9 mouse cellular contexts compared by ENCODE assay signal in genomic region chr12:11221524-11222330, GRCm38 (mm10). TPM values are rescaled to one million over a fixed set of nuclear protein-coding genes. Genes with fewer than 3 reads are reported as not detected.
DNase-seq lines count a peak whose midpoint lies in the region; ATAC-seq lines count a peak whose summit lies in the region.
"Had no signal": no experiment of that assay in that cellular context is flagged by ENCODE, and none has a peak within 500 bp of the region (broad histone marks: within the 10 kb centered on the region; RNA-seq: fewer than 3 reads in every experiment).

No protein-coding gene starts in this region.

- peak overlapping the region; percentile 83 for H3K27ac ChIP-seq in embryonic facial prominence, embryonic 15.5 days (replicated peaks)
- H3K27ac ChIP-seq in midbrain, embryonic 13.5 days, result peak overlapping the region; percentile 48

- no peaks in the 10 kb centered on the region for H3K36me3 ChIP-seq in embryonic facial prominence, embryonic 15.5 days
- no peaks in the 10 kb centered on the region for H3K36me3 ChIP-seq in midbrain, embryonic 13.5 days

- H3K27me3 ChIP-seq in embryonic facial prominence, embryonic 15.5 days, result no peaks in the 10 kb centered on the region
- no peaks in the 10 kb centered on the region for H3K27me3 ChIP-seq in midbrain, embryonic 13.5 days

- peak overlapping the region; percentile 4; the same call in 1 of the 2 replicates for H3K4me2 ChIP-seq in embryonic facial prominence, embryonic 15.5 days (replicated peaks)
- H3K4me2 ChIP-seq in midbrain, embryonic 13.5 days (replicated peaks), result peak overlapping the region; percentile 36

- 50% methylated on average over 20 of the region's 20 CpGs for WGBS in embryonic facial prominence, embryonic 15.5 days
- WGBS in midbrain, embryonic 13.5 days, result 32% methylated on average over 20 of the region's 20 CpGs

- H3K9me3 ChIP-seq in embryonic facial prominence, embryonic 15.5 days (replicated peaks), result no peaks in the 10 kb centered on the region
- H3K9me3 ChIP-seq in midbrain, embryonic 13.5 days, result no peaks in the 10 kb centered on the region

- DNase-seq in embryo, embryonic 10 days (ENCODE audit: low spot score), result peak; percentile 49
- DNase-seq in heart, postnatal 10 days, result peak; percentile 63 to 64
- DNase-seq in natural killer cell, adult 2 months (ENCODE audit: low spot score in 2 of 2), result no peak
- no peak for DNase-seq in layer of hippocampus, postnatal 10 days (ENCODE audit: low spot score in 2 of 2)

- intact Hi-C loops in heart, postnatal 10 days (cut with DNase I), result no loop called here

- H3K4me1 ChIP-seq in embryonic facial prominence, embryonic 15.5 days, result peaks cover 6% of the 10 kb centered on the region; the same call in 1 of the 2 replicates
- peaks cover 16% of the 10 kb centered on the region for H3K4me1 ChIP-seq in midbrain, embryonic 13.5 days (replicated peaks)

- no peak overlapping the region for H3K4me3 ChIP-seq in embryonic facial prominence, embryonic 15.5 days (replicated peaks)
- no peak overlapping the region for H3K4me3 ChIP-seq in midbrain, embryonic 13.5 days (replicated peaks)

- peak; percentile 59 for ATAC-seq in embryonic facial prominence, embryonic 15.5 days (ENCODE audit: insufficient number of reproducible peaks, low FRiP score, low TSS enrichment, low read depth)
- peak; percentile 88 for ATAC-seq in midbrain, embryonic 13.5 days
- ATAC-seq in megakaryocyte progenitor cell, adult 5-6 weeks (replicated peaks; ENCODE audit: poor library complexity), result no peak

- no peak overlapping the region for H3K9ac ChIP-seq in embryonic facial prominence, embryonic 15.5 days
- H3K9ac ChIP-seq in midbrain, embryonic 13.5 days (replicated peaks), result no peak overlapping the region; the same call in 1 of the 2 replicates

RNA-seq across cellular contexts. Expression of gene Msgn1, which starts 13.0 kb away (rescaled TPM):
- not detected in 2 replicates for polyA plus RNA-seq in embryonic facial prominence, embryonic 15.5 days (2015; fragmentation: Nextera tagmentation; extraction: Ambion mirVana)
- total RNA-seq in heart, postnatal 10 days (2021), result not detected
- not detected in 2 replicates for polyA plus RNA-seq in midbrain, embryonic 13.5 days (2015; fragmentation: Nextera tagmentation; extraction: Ambion mirVana)
- not detected for total RNA-seq in layer of hippocampus, postnatal 10 days (2021)
- not detected in 2 replicates for total RNA-seq in megakaryocyte progenitor cell, adult 5-6 weeks (2015)
- total RNA-seq in megakaryocyte progenitor cell, adult 5-6 weeks (2017), result 0.71 TPM in 1 of 2 replicates, not detected in the other
- total RNA-seq: adrenal gland, postnatal 36 days had no signal
- polyA plus RNA-seq: liver, embryonic 16.5 days had no signal

RNA-seq across cellular contexts. Expression of gene Gen1, which starts 43.9 kb away (rescaled TPM):
- polyA plus RNA-seq in embryonic facial prominence, embryonic 15.5 days (2015; fragmentation: Nextera tagmentation; extraction: Ambion mirVana), result 5.8 and 6.4 TPM in 2 replicates
- total RNA-seq in heart, postnatal 10 days (2021), result 1 to 10 TPM; 3.4 to 3.6 TPM
- 5.2 and 6.4 TPM in 2 replicates for polyA plus RNA-seq in midbrain, embryonic 13.5 days (2015; fragmentation: Nextera tagmentation; extraction: Ambion mirVana)
- 1 to 10 TPM; 3.1 to 3.7 TPM for total RNA-seq in layer of hippocampus, postnatal 10 days (2021)
- 21.6 and 25.4 TPM in 2 replicates for total RNA-seq in megakaryocyte progenitor cell, adult 5-6 weeks (2015)
- total RNA-seq in megakaryocyte progenitor cell, adult 5-6 weeks (2017), result 17.1 and 28.3 TPM in 2 replicates

RNA-seq across cellular contexts. Expression of gene Smc6, which starts 44.0 kb away (rescaled TPM):
- 148 and 172 TPM in 2 replicates for polyA plus RNA-seq in embryonic facial prominence, embryonic 15.5 days (2015; fragmentation: Nextera tagmentation; extraction: Ambion mirVana)
- 10 to 100 TPM; 54.8 to 56.7 TPM for total RNA-seq in heart, postnatal 10 days (2021)
- 126 and 138 TPM in 2 replicates for polyA plus RNA-seq in midbrain, embryonic 13.5 days (2015; fragmentation: Nextera tagmentation; extraction: Ambion mirVana)
- 10 to 100 TPM; 31.6 to 39.6 TPM for total RNA-seq in layer of hippocampus, postnatal 10 days (2021)
- total RNA-seq in megakaryocyte progenitor cell, adult 5-6 weeks (2015), result 91.1 and 103 TPM in 2 replicates
- total RNA-seq in megakaryocyte progenitor cell, adult 5-6 weeks (2017), result 90.7 and 119 TPM in 2 replicates

Comparison
In these comparisons a context has a peak if more than half of its experiments do, and no peak if none do; other contexts are left out.
1. DNase-seq: peak in embryo, embryonic 10 days (single experiment) and heart, postnatal 10 days (2 of 2); none in natural killer cell, adult 2 months (0 of 2) and layer of hippocampus, postnatal 10 days (0 of 2).